Mouse (Mus musculus) heart, postnatal 0 days (tissue): ENCODE data around the gene Zdhhc17.

Experiments used
- CTCF ChIP-seq: IDR thresholded peaks from 2 replicates; pipeline ENCODE4 v1.5.1; 2016; ENCODE audit warnings: antibody characterized with exemption, control low read depth, low read depth
- EP300 ChIP-seq: IDR thresholded peaks from 2 replicates; pipeline ENCODE4 v1.6.1; 2016; ENCODE audit warnings: antibody characterized with exemption, low read depth

DNA sequence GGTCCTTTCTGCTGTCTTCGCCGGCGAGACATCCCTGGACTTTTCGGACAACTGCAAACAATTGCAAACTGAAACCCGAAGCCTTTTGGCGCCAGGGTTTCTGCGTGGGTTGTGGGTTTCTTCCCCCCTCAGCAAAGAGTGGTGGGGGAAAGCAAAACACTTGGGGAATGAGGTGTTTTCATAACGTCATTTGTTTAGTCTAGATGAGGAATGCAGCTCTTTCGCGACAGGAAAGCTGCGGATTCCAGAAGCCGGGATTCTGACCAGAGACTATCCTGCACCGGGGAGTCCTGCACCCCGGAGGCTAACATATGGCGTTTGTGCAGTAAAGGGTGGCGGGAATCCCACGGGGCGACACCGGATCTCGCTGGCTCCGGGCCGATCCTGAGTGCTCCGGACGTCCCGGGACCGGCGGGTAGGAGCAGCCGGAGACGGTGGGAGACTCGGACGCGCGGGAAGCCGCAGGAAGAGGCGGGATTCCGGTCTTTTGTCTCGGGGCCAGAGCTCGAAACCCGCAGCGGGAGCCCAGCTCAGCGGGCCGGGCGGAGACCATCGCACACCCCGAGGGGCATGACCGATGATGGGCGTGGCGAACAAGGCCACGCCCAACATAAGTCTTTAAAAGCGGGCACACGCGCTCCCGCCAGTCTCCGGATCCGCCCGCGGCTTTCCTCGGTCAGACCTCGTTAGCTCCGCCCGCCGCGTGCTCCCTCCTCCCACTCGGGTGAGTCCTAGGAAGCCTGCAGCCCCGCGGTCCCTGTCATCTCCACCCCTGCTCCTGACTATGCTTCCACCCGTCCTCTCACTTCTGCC is 90.2 kb downstream of the Zdhhc17 start, which contains the start of gene Csrp2:
- no peak for TF ChIP-seq CTCF
- TF ChIP-seq EP300, result no peak
